Mouse (Mus musculus): Measurements from ENCODE around the gene Rgs16. TPM values are rescaled to one million over a fixed set of nuclear protein-coding genes. Genes with fewer than 3 reads are reported as not detected.

Gene Rgs16
- polyA plus RNA-seq (2016; fragmentation: Nextera tagmentation; extraction: Ambion mirVana) = 31.8 and 39.0 TPM in 2 replicates

DNA sequence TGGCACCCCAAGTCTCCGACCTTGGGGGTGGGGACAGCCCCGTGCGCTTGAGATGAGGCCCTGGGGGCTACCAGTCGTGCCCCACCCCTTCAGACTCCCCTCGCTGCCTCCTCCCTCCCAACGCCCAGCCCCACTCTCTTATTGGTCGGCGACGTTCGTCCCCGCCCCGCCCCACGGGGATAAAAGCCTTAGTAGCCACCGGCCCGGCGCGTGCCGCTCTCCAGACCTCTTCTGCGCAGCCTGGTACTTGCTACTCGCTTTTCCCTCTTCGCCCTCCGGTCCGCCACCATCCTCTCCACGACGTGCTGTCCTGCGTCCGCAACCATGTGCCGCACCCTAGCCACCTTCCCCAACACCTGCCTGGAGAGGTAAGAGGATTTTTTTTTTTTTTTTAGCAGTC lies at the start of gene Rgs16:
Rgs16 (plus strand) TSS at position 205 of the 400 bp plus-strand sequence.
- Histone ChIP-seq H3K9me3 (replicated peaks) (no peaks in the 10 kb centered on the region), H3K36me3 (peaks cover 29% of the 10 kb centered on the region), H3K4me3 (peak within 1 kb of the TSS; percentile 66), H3K27ac (replicated peaks) (peak within 1 kb of the TSS; percentile 82), H3K4me1 (peaks cover 89% of the 10 kb centered on the region), H3K27me3 (ENCODE audit: low read depth, poor library complexity, severe bottlenecking) (peaks cover 55% of the 10 kb centered on the region)
- DNase-seq (ENCODE audit: low spot score) = peak; percentile 85
- under 1% methylated on average over 27 of the region's 28 CpGs for WGBS

DNA sequence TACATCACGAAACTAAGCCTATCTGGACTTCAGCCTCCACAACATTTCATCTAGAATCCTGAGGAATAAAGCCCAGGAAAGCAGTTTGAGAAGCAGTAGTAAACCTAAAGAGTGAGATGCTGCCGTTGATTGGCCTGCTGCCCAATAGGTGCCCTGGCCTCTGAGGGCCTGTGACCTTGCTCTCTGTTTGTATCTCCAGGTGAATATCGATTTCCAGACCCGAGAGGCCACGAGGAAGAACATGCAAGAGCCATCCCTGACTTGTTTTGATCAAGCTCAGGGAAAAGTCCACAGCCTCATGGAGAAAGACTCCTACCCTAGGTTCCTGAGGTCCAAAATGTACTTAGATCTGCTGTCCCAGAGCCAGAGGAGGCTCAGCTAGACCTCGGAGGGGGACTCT lies 47.6 kb upstream of the Rgs16 start:
- 79% methylated on average over 6 of the region's 6 CpGs for WGBS
- H3K4me3 ChIP-seq = no peak overlapping the region
- no peaks in the 10 kb centered on the region for H3K27me3 ChIP-seq (ENCODE audit: low read depth, poor library complexity, severe bottlenecking)
- no peak for DNase-seq (ENCODE audit: low spot score)
- H3K9me3 ChIP-seq (replicated peaks) = no peaks in the 10 kb centered on the region
- H3K27ac ChIP-seq (replicated peaks) = 0 out of 2 replicates have a peak overlapping the region, but pooled peaks have one; percentile 24
- H3K36me3 ChIP-seq = peaks cover 12% of the 10 kb centered on the region; the same call in 1 of the 2 replicates
- H3K4me1 ChIP-seq = peaks cover 9% of the 10 kb centered on the region

DNA sequence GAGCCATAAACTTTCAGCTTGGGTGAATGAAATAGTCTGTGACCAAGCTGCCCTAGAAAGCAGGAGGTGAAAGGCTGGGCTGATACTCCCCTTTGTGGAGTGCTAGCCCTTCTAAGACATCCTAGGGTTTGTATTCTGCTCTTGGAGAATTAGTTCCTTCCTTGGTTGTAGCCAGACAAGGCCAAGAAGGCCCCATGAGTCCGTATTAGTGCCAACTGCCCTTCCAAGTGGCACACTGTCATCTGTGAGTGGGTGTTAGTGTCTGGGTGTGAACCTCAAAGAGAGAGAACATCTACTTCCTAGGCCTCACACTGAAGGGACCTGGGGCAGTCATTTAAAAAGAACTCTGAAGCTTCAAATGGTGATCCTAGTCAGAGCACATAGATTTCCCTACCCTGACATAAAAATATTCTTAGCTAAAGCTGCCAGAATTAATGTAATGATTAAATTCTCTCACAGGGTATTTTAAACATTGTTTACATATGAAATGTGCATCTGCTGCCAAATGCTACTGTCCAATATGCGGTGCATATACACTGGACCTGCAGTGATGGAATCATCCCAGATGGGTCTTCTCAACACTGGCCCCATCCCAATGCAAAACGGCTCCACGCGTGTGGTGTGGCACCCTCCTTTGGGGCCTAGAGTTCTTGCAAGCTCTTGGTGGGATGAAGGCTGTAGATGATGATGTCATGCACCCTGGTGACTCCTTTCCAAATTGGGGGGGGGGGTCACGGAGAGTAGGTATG lies 45.6 kb upstream of the Rgs16 start:
- DNase-seq (ENCODE audit: low spot score) = no peak

DNA sequence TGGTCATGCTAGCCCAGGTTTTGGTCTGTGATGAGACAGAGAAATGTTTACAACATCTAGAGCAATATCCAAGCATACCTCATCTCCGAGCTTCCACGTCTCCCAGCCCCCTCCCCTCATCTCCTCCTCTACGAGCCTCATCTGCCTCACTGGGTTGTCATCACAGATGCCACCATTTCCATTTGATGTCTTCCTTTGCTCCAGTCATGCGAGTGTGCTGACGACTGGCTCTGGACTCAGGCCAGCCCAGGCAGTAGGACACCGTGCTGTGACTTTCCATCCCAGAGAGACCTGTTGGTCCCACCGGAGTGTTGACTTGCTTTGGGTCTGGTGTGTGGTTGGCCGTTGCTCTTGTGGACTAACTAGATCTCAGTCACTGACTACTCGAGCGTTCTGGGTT lies 44.8 kb upstream of the Rgs16 start:
- Histone ChIP-seq H3K4me1 (peaks cover 33% of the 10 kb centered on the region), H3K9me3 (replicated peaks) (no peaks in the 10 kb centered on the region), H3K27me3 (ENCODE audit: low read depth, poor library complexity, severe bottlenecking) (no peaks in the 10 kb centered on the region), H3K27ac (replicated peaks) (no peak overlapping the region), H3K36me3 (peaks cover 12% of the 10 kb centered on the region; the same call in 1 of the 2 replicates), H3K4me3 (no peak overlapping the region)
- DNase-seq (ENCODE audit: low spot score) = no peak
- WGBS = 90% methylated on average over 10 of the region's 10 CpGs

More for the DNA sequence above, 45.6 kb upstream of the Rgs16 start:
- peaks cover 28% of the 10 kb centered on the region for H3K4me1 ChIP-seq
- H3K27ac ChIP-seq (replicated peaks) = no peak overlapping the region
- no peak overlapping the region for H3K4me3 ChIP-seq
- H3K36me3 ChIP-seq = peaks cover 12% of the 10 kb centered on the region; the same call in 1 of the 2 replicates
- no peaks in the 10 kb centered on the region for H3K9me3 ChIP-seq (replicated peaks)
- no peaks in the 10 kb centered on the region for H3K27me3 ChIP-seq (ENCODE audit: low read depth, poor library complexity, severe bottlenecking)
- WGBS = 91% methylated on average over 6 of the region's 6 CpGs

DNA sequence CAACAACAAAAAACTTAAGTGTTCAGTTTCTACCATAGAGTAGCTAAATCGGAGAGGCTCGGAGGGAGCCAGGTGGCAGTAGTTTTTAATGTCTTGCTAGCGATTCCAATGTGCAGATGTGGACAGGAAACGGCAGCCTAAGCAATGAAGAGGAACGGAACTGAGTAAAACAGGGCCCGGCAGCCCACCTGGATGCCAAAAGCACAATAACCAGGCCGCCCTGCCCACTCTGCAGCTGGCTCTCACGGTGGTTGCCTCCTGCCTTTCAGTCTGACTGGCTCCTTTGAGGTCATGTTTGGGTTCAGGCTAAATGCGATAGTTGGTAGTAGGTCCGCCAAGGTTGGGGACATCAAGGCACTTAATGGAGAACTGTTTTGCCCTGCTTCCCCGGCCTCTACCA lies 44.1 kb upstream of the Rgs16 start:
- Histone ChIP-seq H3K4me3 (no peak overlapping the region), H3K27me3 (ENCODE audit: low read depth, poor library complexity, severe bottlenecking) (no peaks in the 10 kb centered on the region), H3K36me3 (peaks cover 12% of the 10 kb centered on the region; the same call in 1 of the 2 replicates), H3K27ac (replicated peaks) (no peak overlapping the region), H3K4me1 (peaks cover 32% of the 10 kb centered on the region), H3K9me3 (replicated peaks) (no peaks in the 10 kb centered on the region)
- DNase-seq (ENCODE audit: low spot score) = no peak
- WGBS = 95% methylated on average over 11 of the region's 11 CpGs

DNA sequence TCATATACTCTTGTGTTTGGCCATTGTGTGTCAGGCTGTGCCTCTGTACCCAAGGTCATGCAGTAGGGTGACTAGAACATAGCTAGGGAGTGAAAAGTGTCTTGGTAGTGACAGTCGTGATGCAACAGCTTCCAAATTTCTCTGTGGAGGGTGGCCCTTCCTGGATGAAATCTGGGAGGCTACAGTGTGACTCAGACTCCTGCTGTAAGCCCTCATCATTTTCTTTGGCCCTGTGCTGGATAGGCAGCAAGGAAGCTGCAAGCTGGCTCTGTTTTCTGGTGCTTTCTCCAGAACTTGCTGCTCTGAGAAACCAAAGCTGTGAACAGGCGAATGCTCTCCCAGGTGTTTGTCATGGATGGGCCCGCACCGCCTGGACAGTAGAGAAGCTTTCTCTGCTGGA lies 43.6 kb upstream of the Rgs16 start:
- Histone ChIP-seq H3K9me3 (replicated peaks) (no peaks in the 10 kb centered on the region), H3K4me1 (peaks cover 30% of the 10 kb centered on the region), H3K4me3 (no peak overlapping the region), H3K27me3 (ENCODE audit: low read depth, poor library complexity, severe bottlenecking) (no peaks in the 10 kb centered on the region; the same call in 1 of the 2 replicates), H3K36me3 (peaks cover 12% of the 10 kb centered on the region; the same call in 1 of the 2 replicates), H3K27ac (replicated peaks) (peak overlapping the region; percentile 19; the same call in 1 of the 2 replicates)
- no peak for DNase-seq (ENCODE audit: low spot score)
- 92% methylated on average over 4 of the region's 4 CpGs for WGBS

DNA sequence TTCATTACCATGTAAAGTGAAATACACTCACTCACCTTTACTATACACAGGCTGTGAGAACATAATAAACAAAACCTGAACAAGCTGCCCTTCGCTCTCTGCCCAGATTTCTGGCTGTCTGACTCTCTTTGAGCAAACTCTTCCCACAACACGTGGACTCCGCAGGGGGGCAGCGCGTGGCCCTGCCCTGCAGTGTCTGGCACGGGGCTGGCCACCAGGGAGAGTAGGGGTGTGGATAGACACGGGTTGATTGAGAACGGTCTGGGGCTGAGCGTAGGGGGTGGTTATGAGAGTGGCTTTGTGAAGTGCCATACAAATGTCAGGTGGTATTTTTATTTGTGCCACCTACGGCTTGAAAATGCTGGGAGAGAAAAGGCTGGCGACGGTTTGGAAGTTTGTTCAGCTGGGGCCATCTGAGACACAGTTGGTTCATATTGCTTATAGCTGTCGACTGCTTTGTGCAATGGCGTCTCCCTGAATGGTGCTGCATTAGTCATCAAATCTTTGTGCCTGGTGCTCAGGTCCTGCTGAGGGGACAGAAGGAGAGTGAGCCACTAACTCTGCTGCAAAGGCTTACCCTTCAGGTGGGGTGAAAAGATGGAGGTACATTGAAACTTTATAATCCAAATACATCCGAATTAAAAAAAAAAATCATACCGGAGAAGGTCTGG lies 42.4 kb upstream of the Rgs16 start:
- Histone ChIP-seq H3K36me3 (peaks cover 8% of the 10 kb centered on the region; the same call in 1 of the 2 replicates), H3K4me1 (peaks cover 42% of the 10 kb centered on the region), H3K9me3 (replicated peaks) (no peaks in the 10 kb centered on the region), H3K27me3 (ENCODE audit: low read depth, poor library complexity, severe bottlenecking) (no peaks in the 10 kb centered on the region; the same call in 1 of the 2 replicates), H3K27ac (replicated peaks) (peak overlapping the region; percentile 65), H3K4me3 (no peak overlapping the region)
- DNase-seq (ENCODE audit: low spot score) = no peak
- WGBS = 79% methylated on average over 16 of the region's 16 CpGs

DNA sequence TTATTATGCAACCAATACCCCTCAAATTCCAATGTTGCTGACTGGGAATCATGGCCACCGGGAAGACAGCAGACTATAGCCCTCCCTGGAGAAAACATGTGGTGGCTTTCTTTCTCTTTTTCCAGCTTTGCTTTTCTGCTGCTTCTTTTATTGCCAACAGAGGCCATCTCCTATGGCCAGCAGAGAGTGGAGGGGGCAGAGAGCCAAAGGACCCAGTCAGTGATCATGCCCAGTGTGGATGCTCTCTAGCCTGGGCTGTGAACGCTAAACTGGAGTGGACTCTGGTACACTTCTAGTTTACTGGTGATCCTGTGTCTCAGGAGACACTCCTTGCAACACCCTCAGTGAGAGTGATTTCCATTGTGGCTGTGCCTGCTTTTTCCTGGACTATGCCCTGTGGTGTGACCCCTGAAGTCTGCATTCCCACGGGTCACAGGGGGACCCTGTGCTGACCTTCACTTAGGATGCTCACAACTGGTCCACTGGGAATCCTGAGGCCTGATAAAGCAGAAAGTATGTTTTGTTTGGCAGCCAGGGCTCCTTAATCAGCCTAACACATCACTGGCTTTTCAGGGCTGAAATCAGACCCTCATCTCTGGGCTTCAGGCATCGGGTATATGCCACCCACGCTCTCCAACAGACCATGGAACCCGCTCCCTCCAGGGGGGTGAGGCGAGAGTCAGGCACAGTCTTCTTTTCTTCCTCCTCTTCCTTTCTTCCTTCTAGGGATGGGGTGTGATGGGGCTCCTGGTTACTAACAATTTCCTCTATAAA lies 41.7 kb upstream of the Rgs16 start:
- whole genome bisulfite sequencing = 75% methylated on average over 7 of the region's 7 CpGs
- Histone ChIP-seq H3K4me3 (no peak overlapping the region), H3K36me3 (peaks cover 2% of the 10 kb centered on the region; the same call in 1 of the 2 replicates), H3K27me3 (ENCODE audit: low read depth, poor library complexity, severe bottlenecking) (no peaks in the 10 kb centered on the region; the same call in 1 of the 2 replicates), H3K27ac (replicated peaks) (peak overlapping the region; percentile 65), H3K9me3 (replicated peaks) (no peaks in the 10 kb centered on the region), H3K4me1 (peaks cover 50% of the 10 kb centered on the region)
- no peak for DNase-seq (ENCODE audit: low spot score)

DNA sequence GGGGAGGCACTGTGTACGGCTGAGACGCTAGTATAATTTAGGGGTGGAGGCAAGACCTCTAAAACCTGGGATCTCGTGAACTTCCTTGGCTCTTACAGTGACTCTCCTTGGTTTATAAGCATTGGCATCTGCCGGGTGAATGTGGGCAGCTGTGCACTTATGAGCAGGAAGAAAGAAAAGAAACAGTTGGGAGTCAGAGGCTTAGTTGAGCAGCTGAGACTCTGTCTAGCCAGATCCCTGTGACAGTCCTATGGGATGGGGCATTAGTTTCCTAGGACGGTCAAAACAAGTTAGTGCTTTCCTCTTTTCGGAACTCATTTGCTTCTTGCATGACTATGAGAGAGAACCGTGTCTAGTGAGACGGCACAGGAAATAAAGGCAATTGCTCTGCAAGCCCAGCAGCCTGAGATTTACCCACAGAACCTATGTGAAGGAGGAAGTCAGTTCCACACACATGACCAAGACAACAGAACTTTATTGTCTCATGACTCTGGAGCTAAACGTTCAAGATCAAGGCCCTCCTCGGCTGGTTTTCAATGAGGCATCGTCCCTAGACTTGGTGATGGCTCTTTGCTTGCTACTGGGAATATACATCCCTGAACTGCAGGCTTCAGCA lies 39.6 kb upstream of the Rgs16 start:
- no peak for DNase-seq (ENCODE audit: low spot score)
- WGBS = 90% methylated on average over 11 of the region's 11 CpGs
- no peaks in the 10 kb centered on the region for H3K9me3 ChIP-seq (replicated peaks)
- no peaks in the 10 kb centered on the region for H3K36me3 ChIP-seq
- peaks cover 70% of the 10 kb centered on the region for H3K4me1 ChIP-seq
- no peaks in the 10 kb centered on the region; the same call in 1 of the 2 replicates for H3K27me3 ChIP-seq (ENCODE audit: low read depth, poor library complexity, severe bottlenecking)
- H3K4me3 ChIP-seq = no peak overlapping the region
- peak overlapping the region; percentile 38; the same call in 1 of the 2 replicates for H3K27ac ChIP-seq (replicated peaks)

DNA sequence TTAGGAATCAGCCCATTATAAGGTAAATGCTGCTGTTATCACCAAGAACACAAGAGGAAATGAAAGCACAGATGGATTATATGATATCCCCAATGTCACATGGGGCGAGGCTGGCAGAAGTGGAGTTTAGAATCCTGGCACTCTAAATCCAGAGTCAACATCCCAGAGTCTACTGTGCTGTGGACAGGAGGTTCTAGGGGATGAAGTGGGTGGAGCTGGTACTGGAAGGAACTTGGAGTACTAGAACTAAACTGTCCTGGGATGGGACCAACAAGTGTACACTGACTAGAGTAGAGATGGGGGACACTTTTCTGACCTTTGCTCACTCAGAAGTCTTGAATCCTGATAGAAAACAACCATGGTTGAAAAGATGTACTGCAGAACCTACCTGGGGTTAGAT lies 38.7 kb upstream of the Rgs16 start:
- no peaks in the 10 kb centered on the region for H3K36me3 ChIP-seq
- H3K4me3 ChIP-seq = no peak overlapping the region
- peak overlapping the region; percentile 90; the same call in 1 of the 2 replicates for H3K27ac ChIP-seq (replicated peaks)
- no peaks in the 10 kb centered on the region for H3K9me3 ChIP-seq (replicated peaks)
- H3K4me1 ChIP-seq = peaks cover 70% of the 10 kb centered on the region
- no peak for DNase-seq (ENCODE audit: low spot score)
- no peaks in the 10 kb centered on the region; the same call in 1 of the 2 replicates for H3K27me3 ChIP-seq (ENCODE audit: low read depth, poor library complexity, severe bottlenecking)
- WGBS = 83% methylated on average over 1 of the region's 1 CpGs

DNA sequence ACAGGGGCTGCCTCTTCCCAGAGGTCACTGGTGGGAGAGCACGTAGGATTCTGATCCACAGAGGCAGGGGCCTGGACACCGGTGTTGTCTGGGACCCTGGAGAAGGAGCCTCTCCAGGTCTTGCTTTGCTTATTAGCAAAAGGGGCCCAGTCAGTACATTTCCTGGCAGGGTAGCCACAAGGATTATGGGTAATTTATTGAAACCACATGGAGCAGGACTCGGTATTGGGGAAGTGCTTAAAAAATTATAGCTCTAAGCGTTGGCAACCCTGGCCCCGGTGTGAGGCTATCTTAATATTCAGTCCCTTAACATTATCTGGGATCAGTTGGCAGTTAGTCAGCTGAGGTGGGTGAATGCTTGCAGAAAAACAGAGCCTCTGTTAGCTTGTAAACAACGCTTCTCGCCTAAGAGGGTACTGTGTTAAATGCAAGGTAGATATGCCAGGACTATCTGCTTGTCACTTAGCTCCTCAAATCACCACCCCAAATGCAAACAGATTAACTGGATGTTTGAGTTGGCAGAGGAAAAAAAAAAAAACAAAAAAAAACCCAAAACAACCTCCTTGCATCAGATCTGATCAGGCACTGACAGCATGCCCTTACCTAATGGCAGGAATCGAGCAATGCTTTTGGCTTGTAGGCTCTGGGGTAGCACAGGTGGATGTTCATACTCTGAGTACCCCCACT lies 37.8 kb upstream of the Rgs16 start:
- Histone ChIP-seq H3K27me3 (ENCODE audit: low read depth, poor library complexity, severe bottlenecking) (no peaks in the 10 kb centered on the region; the same call in 1 of the 2 replicates), H3K36me3 (no peaks in the 10 kb centered on the region), H3K27ac (replicated peaks) (peak overlapping the region; percentile 90), H3K9me3 (replicated peaks) (no peaks in the 10 kb centered on the region), H3K4me3 (no peak overlapping the region), H3K4me1 (peaks cover 69% of the 10 kb centered on the region)
- WGBS = 82% methylated on average over 8 of the region's 8 CpGs
- DNase-seq (ENCODE audit: low spot score) = no peak

All from midbrain, embryonic 10.5 days (tissue).